Mouse (Mus musculus) right cerebral cortex, postnatal 25 days (tissue): ENCODE measurements around the gene Gpr75.

Experiments used
- DNase-seq: peaks from one replicate; pipeline ENCODE4 v3.0.0; 2022

The Gpr75 gene

DNA sequence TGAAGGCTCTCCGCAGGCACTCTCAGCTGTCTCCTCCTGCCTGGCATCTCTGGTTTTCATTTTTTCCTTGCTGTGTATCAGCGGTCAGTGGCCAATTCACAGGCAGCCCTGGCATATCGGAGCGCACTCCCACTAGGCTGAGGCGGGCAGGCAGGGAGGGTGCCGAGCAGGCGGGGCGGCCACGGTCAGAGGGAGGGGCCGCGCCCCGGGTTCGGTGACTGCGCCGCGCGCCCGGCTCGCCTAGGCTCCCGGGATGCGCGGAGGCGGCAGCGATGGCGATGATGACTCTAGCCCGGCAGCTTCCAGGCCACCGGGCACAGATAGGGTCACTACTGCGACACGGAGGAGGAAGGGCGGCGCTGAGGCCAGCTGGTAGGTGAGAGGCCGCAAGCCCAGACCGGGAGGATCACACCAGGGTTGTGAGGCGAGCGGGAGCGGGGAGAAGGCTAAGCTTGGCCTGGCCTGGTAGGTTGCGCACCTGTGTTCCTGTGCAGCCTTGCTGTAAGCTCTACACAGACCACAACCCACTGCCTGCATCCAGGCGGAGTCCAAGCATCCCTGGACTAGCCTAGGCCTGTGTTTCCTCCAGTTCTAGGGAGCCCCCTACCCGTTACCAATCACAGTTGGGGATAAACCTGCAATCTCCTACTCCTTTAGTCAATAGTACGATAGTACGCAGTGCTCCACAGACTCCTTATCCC, at the start of gene Gpr75, which contains the start of gene Asb3:
Gpr75 (plus strand) TSS at position 188 of the 701 bp plus-strand sequence.
Asb3 (plus strand) TSS at position 246 of the 701 bp plus-strand sequence.
- peak; percentile 80 for DNase-seq

DNA sequence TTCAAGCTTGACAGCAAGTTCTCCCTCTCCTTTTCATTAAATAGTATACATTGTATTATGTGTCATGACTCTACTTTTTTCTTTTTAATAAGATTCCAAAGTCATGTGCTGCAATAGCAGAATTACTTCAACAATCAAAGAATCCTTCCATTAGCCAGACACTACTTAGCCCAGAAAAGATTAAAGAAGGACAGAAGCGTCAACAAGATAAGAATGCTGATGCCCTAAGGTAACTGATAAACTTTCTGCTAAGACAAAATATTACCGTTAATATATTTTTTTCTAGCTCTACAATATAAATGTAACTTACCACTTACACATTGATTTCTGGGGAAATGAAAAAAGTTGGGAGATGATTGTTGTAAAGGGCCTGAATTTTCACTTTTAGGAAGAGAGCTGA, 46.4 kb upstream of the Gpr75 start:
- DNase-seq = no peak

DNA sequence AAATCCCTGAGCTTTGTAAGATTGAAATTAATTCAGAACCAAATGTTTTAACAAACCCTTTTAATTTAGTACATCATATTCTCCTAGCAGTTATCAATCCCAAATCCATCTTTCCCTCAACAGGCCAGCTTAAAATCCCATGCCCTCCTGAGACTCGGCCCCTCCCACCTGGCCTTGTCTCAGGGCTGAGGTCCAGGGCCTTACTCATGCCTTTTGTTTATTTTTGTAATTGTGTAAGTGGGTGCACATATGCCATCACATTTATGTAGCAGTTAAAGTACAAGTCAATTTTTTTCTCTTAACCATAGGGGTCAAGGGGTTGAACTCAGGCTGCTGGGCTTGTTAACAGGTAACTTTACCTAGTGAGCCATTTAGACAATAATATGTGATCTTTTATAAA, 40.8 kb upstream of the Gpr75 start:
- DNase-seq = no peak

DNA sequence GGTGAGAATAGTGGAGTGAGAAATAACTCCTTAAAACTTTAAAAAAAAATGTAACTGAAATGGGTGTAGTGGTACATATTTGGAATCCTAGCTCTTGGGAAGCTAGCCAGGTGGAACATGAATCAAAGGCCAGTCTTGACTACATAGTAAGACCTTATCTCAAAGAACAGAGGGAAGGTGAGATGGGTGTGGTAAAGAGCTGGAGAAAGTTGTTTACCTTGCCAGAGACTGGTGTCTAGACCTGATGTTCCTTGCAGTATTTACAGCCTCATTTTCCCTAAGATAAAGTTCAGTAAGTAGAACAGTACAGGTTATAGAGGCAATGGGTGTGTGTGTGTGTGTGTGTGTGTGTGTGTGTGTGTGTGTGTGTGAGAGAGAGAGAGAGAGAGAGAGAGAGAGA, 12.7 kb upstream of the Gpr75 start:
- DNase-seq = no peak

DNA sequence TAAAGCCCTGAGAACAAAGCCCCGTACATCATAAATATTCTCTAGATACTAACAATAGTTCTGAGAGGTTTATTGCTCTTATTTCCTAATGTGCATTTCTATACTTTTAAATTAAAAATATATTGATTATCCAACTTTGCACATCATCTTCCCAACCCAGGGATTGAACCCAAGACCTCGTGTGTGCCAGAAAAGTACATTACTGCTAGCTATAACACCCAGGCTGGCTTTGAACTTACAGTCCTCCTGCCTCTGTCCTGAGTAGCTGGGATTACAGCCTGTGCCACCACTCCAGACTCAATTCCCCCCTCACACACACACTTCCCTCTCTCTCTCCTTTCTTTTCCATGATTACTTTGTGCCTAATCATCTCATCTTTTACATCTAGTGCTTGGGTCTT, 3.0 kb downstream of the Gpr75 start:
- DNase-seq = no peak

DNA sequence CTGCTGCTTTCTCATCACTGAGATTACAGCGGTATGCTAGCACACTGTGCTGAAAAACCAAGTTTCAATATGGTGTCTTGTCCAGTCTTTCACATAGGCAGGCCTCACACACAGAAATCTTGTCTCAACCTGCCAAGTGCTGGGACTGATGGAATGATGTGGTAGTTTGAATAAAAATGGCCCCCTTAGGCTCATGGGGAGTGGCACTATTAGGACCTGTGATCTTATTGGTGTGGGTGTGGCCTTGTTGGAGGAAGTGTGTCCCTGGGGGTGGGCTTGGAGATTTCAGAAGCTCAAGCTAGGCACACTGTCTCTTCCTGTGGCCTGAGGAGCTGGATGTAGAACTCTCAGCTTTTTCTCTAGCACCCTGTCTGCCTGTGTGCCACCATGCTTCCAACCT, 11.0 kb downstream of the Gpr75 start:
- DNase-seq = no peak

DNA sequence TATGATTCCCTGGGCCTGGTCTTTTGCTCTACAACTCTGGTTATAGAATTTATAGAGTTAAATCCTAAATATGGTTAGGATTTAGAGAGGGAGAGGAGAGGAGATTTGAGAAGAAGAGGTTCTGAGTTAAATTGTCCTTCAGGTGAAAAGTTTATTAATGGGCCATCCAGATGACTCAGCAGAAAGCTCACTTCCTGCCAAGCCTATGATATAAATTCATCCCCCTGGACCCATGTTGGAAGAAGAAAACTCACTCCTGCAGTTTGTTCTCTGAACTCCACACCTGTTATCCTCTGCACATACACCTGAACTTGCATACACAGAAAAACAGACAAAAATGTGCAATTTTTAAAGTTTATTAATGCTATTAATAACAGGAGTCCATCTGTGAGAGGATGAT, 14.2 kb downstream of the Gpr75 start:
- DNase-seq = no peak

DNA sequence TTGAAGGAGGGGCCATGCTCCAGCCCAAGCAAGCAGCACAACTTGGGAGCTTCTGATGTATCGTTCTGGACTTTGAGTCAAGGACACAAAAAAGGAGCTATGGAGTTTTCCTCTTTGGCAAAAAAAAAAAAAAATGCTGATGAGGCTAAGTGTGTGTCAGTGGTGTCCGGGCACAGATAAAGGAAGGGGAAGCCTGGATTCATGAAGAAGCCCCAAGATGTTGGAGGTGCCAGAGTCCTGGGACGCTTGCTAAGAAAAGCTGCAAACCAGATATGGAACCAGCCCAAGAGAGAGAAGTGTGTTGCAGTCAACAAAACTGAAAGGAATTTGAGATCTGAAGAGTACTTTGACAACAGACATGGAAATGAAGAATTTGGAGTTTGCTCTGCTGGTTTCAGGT, 27.2 kb downstream of the Gpr75 start:
- no peak for DNase-seq

DNA sequence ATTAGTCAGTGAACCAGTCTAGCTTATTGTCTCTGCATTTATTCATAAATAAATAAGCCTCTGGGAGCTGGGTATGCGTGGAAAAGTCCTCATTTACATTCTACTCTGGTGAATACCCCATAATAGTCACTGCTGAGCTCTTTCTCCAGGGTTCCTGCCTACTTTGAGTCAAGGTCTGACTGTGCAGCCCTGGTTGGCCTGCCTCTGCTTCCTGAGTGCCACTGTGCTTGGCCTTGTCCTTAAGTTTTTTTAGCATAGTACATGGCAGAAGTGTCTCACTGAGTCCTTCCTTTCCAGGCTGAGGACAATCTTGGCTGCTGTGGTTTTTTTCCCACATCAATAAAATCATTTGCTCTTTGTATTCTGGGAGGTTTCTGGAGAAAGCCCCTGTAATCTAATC, 35.5 kb downstream of the Gpr75 start:
- DNase-seq = no peak

DNA sequence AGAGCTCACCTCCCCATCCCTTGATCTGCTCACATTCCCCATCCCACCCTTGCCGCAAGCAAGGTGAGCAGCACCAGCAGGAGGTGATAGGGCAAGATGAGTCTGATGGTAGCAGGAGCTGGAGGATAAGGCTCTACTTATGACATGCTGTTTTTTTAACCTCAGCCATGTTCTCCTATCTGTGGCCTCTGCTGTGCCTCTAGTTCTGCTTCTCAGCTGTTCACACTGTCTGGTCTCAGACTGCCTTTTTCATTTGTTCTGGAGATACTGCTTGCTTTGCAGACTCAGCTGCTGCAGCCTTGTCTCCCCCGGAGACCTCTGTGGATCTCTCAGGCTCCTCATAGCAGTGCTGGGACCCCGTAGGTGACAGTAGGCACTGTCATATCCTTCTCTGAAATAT, 38.1 kb downstream of the Gpr75 start:
- DNase-seq = no peak

DNA sequence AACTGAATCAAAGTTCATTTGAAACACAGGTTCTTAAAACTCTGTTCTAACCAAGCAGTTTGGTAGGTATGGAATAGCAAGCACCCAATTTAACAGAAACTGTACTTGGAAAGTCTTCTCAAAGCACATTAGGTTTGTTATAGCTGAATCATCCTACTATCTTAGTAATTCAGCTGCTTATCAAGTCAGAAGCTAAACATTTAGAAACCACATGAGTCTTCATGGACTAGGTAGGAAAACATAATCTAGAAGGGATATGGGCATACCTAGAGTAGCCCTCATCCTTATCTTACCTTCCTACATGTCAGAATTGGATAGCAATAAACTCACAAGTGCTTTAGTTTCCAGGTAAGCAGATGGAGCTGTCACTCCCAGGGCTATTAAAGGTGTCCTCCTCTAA, 42.9 kb downstream of the Gpr75 start:
- DNase-seq = no peak

DNA sequence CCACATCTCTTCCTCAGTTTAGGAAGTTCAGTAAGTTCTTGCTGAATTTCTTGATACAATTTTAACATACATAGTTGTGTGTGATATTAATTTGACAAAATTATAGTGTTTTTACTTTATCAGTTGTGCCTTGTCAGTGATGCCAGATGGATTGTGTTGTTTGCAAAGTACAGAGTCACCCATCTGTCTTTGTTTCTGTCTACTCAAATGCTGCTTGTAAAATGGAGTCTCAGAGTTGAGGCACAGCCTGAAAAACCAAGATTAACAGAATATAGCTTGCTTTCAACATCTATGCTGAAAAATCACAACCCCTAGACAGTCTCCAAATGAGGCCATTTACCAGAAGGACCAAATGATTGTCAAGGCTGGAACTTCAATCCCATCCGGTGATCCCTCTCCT, 43.3 kb downstream of the Gpr75 start:
- DNase-seq = no peak
